Mouse (Mus musculus) bone marrow macrophage, adult 2 months (primary cell): ENCODE measurements at regions not wholly inside any gene's neighbourhood (a gene's known extent, or its start where the extent isn't known, plus 50 kb on each side); places are given as distances from the start of the nearest gene placed in this dataset.
"Not testable (repeated sequence)": the region's sequence is repeated elsewhere in the genome, so short reads cannot be mapped to it uniquely, and the experiment has no call there.

Experiments used
- CTCF ChIP-seq: IDR thresholded peaks from 2 replicates; pipeline ENCODE4 v1.5.1; 2012; ENCODE audit warnings: low read depth, mild to moderate bottlenecking, low read length, moderate library complexity
- POLR2A ChIP-seq: IDR thresholded peaks from 2 replicates; pipeline ENCODE4 v1.6.1; 2012; ENCODE audit warnings: mild to moderate bottlenecking, low read depth, low read length, borderline replicate concordance

DNA sequence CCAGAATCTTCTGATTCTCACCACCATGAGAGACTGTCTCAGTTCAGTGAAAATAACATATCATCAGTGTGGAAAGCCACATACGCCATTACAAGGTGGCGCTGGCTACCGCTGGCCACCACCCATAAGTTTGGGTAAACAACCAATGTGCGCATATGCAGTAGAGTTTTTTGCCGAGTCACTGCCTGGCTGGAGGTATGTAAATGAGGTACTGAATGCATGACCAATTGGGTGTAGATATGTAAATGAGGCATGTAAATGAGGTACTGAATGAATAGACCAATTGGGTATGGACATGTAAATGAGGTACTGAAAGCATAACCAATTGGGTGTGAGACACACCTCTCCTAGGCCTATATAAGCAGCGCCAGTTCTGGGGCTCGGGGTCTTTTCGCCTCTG lies 136.3 kb downstream of the Dad1 start:
- not testable (repeated sequence) for TF ChIP-seq CTCF, POLR2A
